21 mouse cellular contexts compared by ENCODE assay signal in genomic region chr9:72809077-72809476, GRCm38 (mm10). TPM values are rescaled to one million over a fixed set of nuclear protein-coding genes. Genes with fewer than 3 reads are reported as not detected.
DNase-seq lines count a peak whose midpoint lies in the region; ATAC-seq and TF ChIP-seq lines count a peak whose summit lies in the region.
"Had no signal": no experiment of that assay in that cellular context is flagged by ENCODE, and none has a peak within 500 bp of the region (broad histone marks: within the 10 kb centered on the region; RNA-seq: fewer than 3 reads in every experiment).

No protein-coding gene starts in this region.

- WGBS in heart, embryonic 10.5 days: 47% methylated on average over 2 of the region's 2 CpGs
- WGBS in kidney, embryonic 15.5 days: 77% methylated on average over 2 of the region's 2 CpGs
- WGBS in embryonic facial prominence, embryonic 14.5 days: 71% methylated on average over 2 of the region's 2 CpGs
- 94% methylated on average over 2 of the region's 2 CpGs for WGBS in kidney, adult 2 months

- H3K36me3 ChIP-seq in heart, embryonic 10.5 days: peaks cover 15% of the 10 kb centered on the region
- H3K36me3 ChIP-seq in kidney, embryonic 15.5 days: no peaks in the 10 kb centered on the region
- no peaks in the 10 kb centered on the region for H3K36me3 ChIP-seq in ES-Bruce4 (ENCODE audit: control insufficient read depth, insufficient read depth, low read length, poor library complexity, severe bottlenecking)
- H3K36me3 ChIP-seq in embryonic facial prominence, embryonic 14.5 days (ENCODE audit: control insufficient read depth, insufficient read depth, low read length): no peaks in the 10 kb centered on the region
- no peaks in the 10 kb centered on the region for H3K36me3 ChIP-seq in kidney, adult 2 months (ENCODE audit: control insufficient read depth, insufficient read depth, low read length)
- H3K36me3 ChIP-seq: limb, embryonic 13.5 days; liver, embryonic 15.5 days; stomach, embryonic 15.5 days had no signal

- H3K27me3 ChIP-seq in heart, embryonic 10.5 days (ENCODE audit: insufficient read depth, poor library complexity, severe bottlenecking): no peaks in the 10 kb centered on the region
- no peaks in the 10 kb centered on the region for H3K27me3 ChIP-seq in kidney, embryonic 15.5 days
- H3K27me3 ChIP-seq in ES-Bruce4 (ENCODE audit: control insufficient read depth, insufficient read depth, low read length, poor library complexity, severe bottlenecking): peaks cover 9% of the 10 kb centered on the region
- H3K27me3 ChIP-seq in embryonic facial prominence, embryonic 14.5 days (replicated peaks; ENCODE audit: control insufficient read depth, insufficient read depth, low read length): no peaks in the 10 kb centered on the region
- H3K27me3 ChIP-seq in kidney, adult 2 months (replicated peaks; ENCODE audit: control insufficient read depth, insufficient read depth, low read length): peaks cover 5% of the 10 kb centered on the region

- peaks cover 61% of the 10 kb centered on the region for H3K4me1 ChIP-seq in heart, embryonic 10.5 days
- H3K4me1 ChIP-seq in kidney, embryonic 15.5 days: peaks cover 51% of the 10 kb centered on the region
- peaks cover 2% of the 10 kb centered on the region for H3K4me1 ChIP-seq in ES-Bruce4 (ENCODE audit: control insufficient read depth, insufficient read depth, low read length)
- H3K4me1 ChIP-seq in embryonic facial prominence, embryonic 14.5 days (ENCODE audit: control insufficient read depth, insufficient read depth, low read length): peaks cover 16% of the 10 kb centered on the region; the same call in 1 of the 2 replicates
- no peaks in the 10 kb centered on the region for H3K4me1 ChIP-seq in kidney, adult 2 months (ENCODE audit: control insufficient read depth, insufficient read depth, low read length)

- H3K4me2 ChIP-seq in kidney, embryonic 15.5 days: peak overlapping the region; percentile 91
- H3K4me2 ChIP-seq in embryonic facial prominence, embryonic 14.5 days (ENCODE audit: low read depth, low read length): peak overlapping the region; percentile 100; the same call in 1 of the 2 replicates
- H3K4me2 ChIP-seq: liver, embryonic 15.5 days; stomach, embryonic 15.5 days had no signal

- H3K4me3 ChIP-seq in heart, embryonic 10.5 days: peak overlapping the region; percentile 90
- 0 out of 2 replicates have a peak overlapping the region, but pooled peaks have one; percentile 62 for H3K4me3 ChIP-seq in kidney, embryonic 15.5 days (replicated peaks)
- H3K4me3 ChIP-seq in ES-Bruce4 (ENCODE audit: low read depth, low read length): no peak overlapping the region
- H3K4me3 ChIP-seq in embryonic facial prominence, embryonic 14.5 days (ENCODE audit: low read depth, low read length): no peak overlapping the region
- no peak overlapping the region for H3K4me3 ChIP-seq in kidney, adult 2 months (ENCODE audit: insufficient read depth, low read depth, low read length)
- H3K4me3 ChIP-seq: left cerebral cortex, adult 2 months; limb, embryonic 13.5 days; liver, embryonic 15.5 days; myocyte; stomach, embryonic 15.5 days had no signal

- ATAC-seq in kidney, embryonic 15.5 days (replicated peaks; ENCODE audit: low FRiP score): no peak
- no peak for ATAC-seq in embryonic facial prominence, embryonic 14.5 days (ENCODE audit: low read depth)
- ATAC-seq: lung, postnatal 0 days had no signal

- no peak for TF ChIP-seq CTCF in ES-Bruce4 (IDR thresholded peaks at IDR 0.05; ENCODE audit: low read depth, low read length)
- no peak for TF ChIP-seq CTCF in kidney, adult 2 months (conservative IDR thresholded peaks at IDR 0.05; ENCODE audit: insufficient read depth, insufficient read length, low read depth, low read length)

- DNase-seq in heart, embryonic 10.5 days (ENCODE audit: low spot score): no peak
- DNase-seq in heart, adult 9 months (ENCODE audit: low spot score in 2 of 2): no peak
- DNase-seq in kidney, adult 9 months: no peak
- DNase-seq in embryonic facial prominence, embryonic 14.5 days (ENCODE audit: low spot score): no peak
- no peak for DNase-seq in left cerebral cortex, adult 18-20 months (ENCODE audit: low spot score in 2 of 2)
- DNase-seq in kidney, adult 2 months: no peak
- DNase-seq: adrenal gland, postnatal 14 days; cerebellum, adult 18-20 months; cerebellum, postnatal 36 days; gastrocnemius, postnatal 36 days; kidney, adult 8-10 months; right cerebral cortex, postnatal 14 days had no signal

- peak overlapping the region; percentile 99 for H3K27ac ChIP-seq in heart, embryonic 10.5 days
- no peak overlapping the region for H3K27ac ChIP-seq in kidney, embryonic 15.5 days
- peak overlapping the region; percentile 22; the same call in 1 of the 2 replicates for H3K27ac ChIP-seq in ES-Bruce4 (ENCODE audit: insufficient read depth, low read length)
- H3K27ac ChIP-seq in embryonic facial prominence, embryonic 14.5 days (replicated peaks; ENCODE audit: low read depth, low read length): 0 out of 2 replicates have a peak overlapping the region, but pooled peaks have one; percentile 10
- H3K27ac ChIP-seq in kidney, adult 2 months (ENCODE audit: insufficient read depth, low read depth, low read length): no peak overlapping the region
- H3K27ac ChIP-seq: left cerebral cortex, adult 2 months; limb, embryonic 13.5 days; liver, embryonic 15.5 days; stomach, embryonic 15.5 days had no signal

- H3K9ac ChIP-seq in kidney, embryonic 15.5 days: no peak overlapping the region
- no peak overlapping the region for H3K9ac ChIP-seq in ES-Bruce4 (ENCODE audit: low read depth, poor library complexity, severe bottlenecking)
- H3K9ac ChIP-seq in embryonic facial prominence, embryonic 14.5 days (ENCODE audit: low read depth, low read length): no peak overlapping the region
- H3K9ac ChIP-seq: limb, embryonic 13.5 days; liver, embryonic 15.5 days; stomach, embryonic 15.5 days had no signal

- TF ChIP-seq EP300 in ES-Bruce4 (IDR thresholded peaks at IDR 0.05; ENCODE audit: insufficient read depth, low read depth, low read length): no peak

- H3K9me3 ChIP-seq in heart, embryonic 10.5 days: no peaks in the 10 kb centered on the region
- no peaks in the 10 kb centered on the region for H3K9me3 ChIP-seq in kidney, embryonic 15.5 days (replicated peaks)
- peaks cover 3% of the 10 kb centered on the region; the same call in 1 of the 2 replicates for H3K9me3 ChIP-seq in ES-Bruce4 (replicated peaks; ENCODE audit: control insufficient read depth, insufficient read depth, low read length, poor library complexity, severe bottlenecking)
- no peaks in the 10 kb centered on the region for H3K9me3 ChIP-seq in embryonic facial prominence, embryonic 14.5 days (ENCODE audit: control insufficient read depth, low read length)
- H3K9me3 ChIP-seq: limb, embryonic 13.5 days; liver, embryonic 15.5 days; stomach, embryonic 15.5 days had no signal

- no peak for TF ChIP-seq POLR2A in ES-Bruce4 (IDR thresholded peaks at IDR 0.05; ENCODE audit: insufficient read depth, low read length)
- no peak for TF ChIP-seq POLR2A in kidney, adult 2 months (IDR thresholded peaks at IDR 0.05; ENCODE audit: low read depth, low read length)

RNA-seq across cellular contexts. Expression of gene Prtg, which starts 2.4 kb away (rescaled TPM):
- polyA plus RNA-seq in heart, embryonic 10.5 days (2016; fragmentation: Nextera tagmentation; extraction: Ambion mirVana): 7.6 and 11.1 TPM in 2 replicates
- polyA plus RNA-seq in kidney, embryonic 15.5 days (2015; fragmentation: Nextera tagmentation; extraction: Ambion mirVana): 2.1 and 2.6 TPM in 2 replicates
- polyA plus RNA-seq in ES-Bruce4 (2011; ENCODE audit: insufficient read depth, insufficient read length, low read depth, missing spikeins): 72.4 and 78.5 TPM in 2 replicates
- 1.3 and 1.4 TPM in 2 replicates for polyA plus RNA-seq in embryonic facial prominence, embryonic 14.5 days (2014; fragmentation: Nextera tagmentation; extraction: Ambion mirVana)
- total RNA-seq in left cerebral cortex, adult 18-20 months (2021): 1 to 10 TPM; 1.7 to 3.0 TPM
- polyA plus RNA-seq in kidney, adult 2 months (2012; rRNA removed): 0.06 and 0.15 TPM in 2 replicates
- total RNA-seq: megakaryocyte progenitor cell, adult 5-6 weeks had no signal

Comparison
In these comparisons a context has a peak if more than half of its experiments do, and no peak if none do; other contexts are left out.
1. H3K4me3 ChIP-seq: peak in heart, embryonic 10.5 days (single experiment) and kidney, embryonic 15.5 days (single experiment); none in ES-Bruce4 (single experiment), embryonic facial prominence, embryonic 14.5 days (single experiment) and kidney, adult 2 months (single experiment).
2. H3K27ac ChIP-seq: peak in heart, embryonic 10.5 days (single experiment), ES-Bruce4 (single experiment) and embryonic facial prominence, embryonic 14.5 days (single experiment); none in kidney, embryonic 15.5 days (single experiment) and kidney, adult 2 months (single experiment).